8 mouse cellular contexts compared by ENCODE assay signal in the genomic region with DNA sequence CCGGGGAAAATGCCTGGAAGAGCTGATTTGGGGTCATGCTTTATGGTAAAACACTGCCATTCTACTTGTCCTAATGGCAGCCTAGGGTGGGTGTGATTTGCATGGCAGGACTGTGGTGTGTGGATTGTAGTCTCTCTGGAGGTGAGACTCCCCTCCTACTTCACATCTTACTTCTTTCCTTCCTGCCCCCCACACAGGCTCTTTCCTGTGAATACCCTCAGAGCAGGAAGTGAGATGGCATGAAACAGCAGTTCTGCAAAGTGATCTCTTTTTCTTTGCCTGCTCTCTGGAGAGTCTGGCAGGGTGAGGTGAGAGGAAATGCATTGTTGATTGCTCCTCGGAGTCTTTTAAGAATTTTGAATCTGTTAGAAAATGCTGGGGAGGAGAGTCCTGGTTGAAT.
"Had no signal": no experiment of that assay in that cellular context is flagged by ENCODE, and none has a peak within 500 bp of the region (broad histone marks: within the 10 kb centered on the region; RNA-seq: fewer than 3 reads in every experiment).

No protein-coding gene starts in this region.

- H3K27ac ChIP-seq: kidney, embryonic 15.5 days; limb, embryonic 13.5 days; liver, embryonic 14.5 days had no signal

- DNase-seq: lung, adult 18-20 months; right cerebral cortex, adult 18-20 months; right cerebral cortex, postnatal 25 days; thymus, postnatal 4 days had no signal

- H3K36me3 ChIP-seq: kidney, embryonic 15.5 days; limb, embryonic 13.5 days had no signal

- H3K4me1 ChIP-seq: kidney, embryonic 15.5 days; limb, embryonic 13.5 days had no signal

- H3K27me3 ChIP-seq: limb, embryonic 13.5 days had no signal

- H3K9me3 ChIP-seq: kidney, embryonic 15.5 days; limb, embryonic 13.5 days had no signal

- H3K4me3 ChIP-seq: kidney, embryonic 15.5 days; limb, embryonic 13.5 days had no signal

- H3K4me2 ChIP-seq: kidney, embryonic 15.5 days; limb, embryonic 13.5 days; midbrain, embryonic 11.5 days had no signal

- H3K9ac ChIP-seq: kidney, embryonic 15.5 days; limb, embryonic 13.5 days; liver, embryonic 14.5 days had no signal
